Mouse (Mus musculus) urinary bladder, postnatal 10 days (tissue): Measurements from ENCODE around the gene Ndufab1.

Experiments used
- DNase-seq: peaks from one replicate; pipeline ENCODE4 v3.0.0; 2022; ENCODE audit warnings: low spot score

The Ndufab1 gene

GRCm38 (mm10) chr7:122067517-122068381, 33.9 kb downstream of the Ndufab1 start:
- DNase-seq, result no peak

DNA sequence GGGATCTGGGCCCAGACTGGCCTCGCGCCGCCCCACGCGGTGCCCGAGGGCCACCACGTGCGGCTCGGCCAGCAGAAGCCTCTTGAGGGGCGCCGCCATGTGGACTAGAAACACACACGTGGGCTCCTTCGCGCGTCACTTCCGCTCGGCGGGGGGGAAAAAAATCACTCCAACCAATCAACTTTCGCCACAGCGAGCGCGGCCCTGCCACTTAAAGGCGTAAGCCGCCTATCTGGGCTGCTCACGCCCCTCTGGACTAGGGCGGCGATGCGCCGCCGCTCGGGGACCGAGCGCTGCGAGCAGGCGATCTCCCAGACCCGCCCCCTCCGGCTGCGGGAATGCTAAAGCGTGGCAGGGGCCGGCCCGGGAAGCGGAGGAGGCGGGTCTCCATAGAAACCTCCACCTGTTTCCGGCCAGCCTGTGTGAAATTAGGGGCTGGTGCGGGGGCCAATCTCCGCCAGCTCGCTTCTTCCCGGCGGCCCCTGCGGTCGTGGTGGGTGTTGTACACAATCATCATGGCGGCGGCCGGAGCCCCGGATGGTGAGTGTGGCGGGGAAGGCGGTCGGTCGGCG, 34.7 kb downstream of the Ndufab1 start, which contains the start of the genes Ubfd1 and Ears2:
Ubfd1 (plus strand) TSS at position 231 of the 572 bp plus-strand sequence.
Ears2 (minus strand) TSS at position 319 of the 572 bp plus-strand sequence.
- DNase-seq, result peak; percentile 81

- no peak for DNase-seq
Observed at GRCm38 (mm10) chr7:122066102-122066944, 35.4 kb downstream of the Ndufab1 start.

GRCm38 (mm10) chr7:122065656-122066055, 36.0 kb downstream of the Ndufab1 start:
- no peak for DNase-seq

- no peak for DNase-seq
Observed at GRCm38 (mm10) chr7:122056633-122057032, 45.1 kb downstream of the Ndufab1 start.

DNA sequence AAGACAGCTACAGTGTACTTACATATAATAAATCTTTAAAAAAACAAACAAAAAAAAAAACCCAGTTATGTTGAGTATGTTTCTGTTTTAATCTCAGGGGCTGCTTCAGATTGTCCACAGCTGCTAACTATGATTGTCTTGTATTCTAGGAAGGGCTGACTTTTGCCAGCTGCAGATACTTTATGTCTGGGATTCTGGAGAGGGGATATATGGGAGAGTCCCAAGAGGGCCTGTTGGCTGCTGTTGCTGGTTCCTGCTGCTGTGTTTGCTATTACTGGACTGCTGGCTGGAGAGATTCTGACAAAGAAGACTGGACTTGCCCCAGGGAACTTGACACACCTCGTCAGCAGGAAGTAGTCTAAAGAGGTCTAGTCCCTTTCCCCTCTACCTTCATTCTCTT, 50.9 kb downstream of the Ndufab1 start:
- no peak for DNase-seq

DNA sequence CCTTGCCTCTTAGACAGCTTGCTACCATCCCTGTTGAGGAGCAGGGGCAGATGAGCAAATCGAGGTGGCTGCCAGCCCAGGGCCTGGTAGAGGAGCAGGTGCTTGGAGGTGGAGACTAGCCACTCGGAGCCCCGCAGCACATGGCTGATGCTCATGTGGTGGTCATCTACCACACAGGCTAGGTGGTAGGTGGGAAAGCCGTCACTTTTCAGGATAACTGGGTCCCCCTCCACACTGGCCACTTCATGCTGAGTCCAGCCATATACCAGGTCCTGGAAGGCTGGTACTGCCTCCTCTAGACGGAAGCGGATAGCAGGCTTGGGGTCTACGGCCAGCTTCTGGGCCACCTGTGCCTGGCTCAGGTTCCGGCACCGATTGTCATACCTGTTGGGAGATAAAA, 53.5 kb downstream of the Ndufab1 start:
- no peak for DNase-seq

DNA sequence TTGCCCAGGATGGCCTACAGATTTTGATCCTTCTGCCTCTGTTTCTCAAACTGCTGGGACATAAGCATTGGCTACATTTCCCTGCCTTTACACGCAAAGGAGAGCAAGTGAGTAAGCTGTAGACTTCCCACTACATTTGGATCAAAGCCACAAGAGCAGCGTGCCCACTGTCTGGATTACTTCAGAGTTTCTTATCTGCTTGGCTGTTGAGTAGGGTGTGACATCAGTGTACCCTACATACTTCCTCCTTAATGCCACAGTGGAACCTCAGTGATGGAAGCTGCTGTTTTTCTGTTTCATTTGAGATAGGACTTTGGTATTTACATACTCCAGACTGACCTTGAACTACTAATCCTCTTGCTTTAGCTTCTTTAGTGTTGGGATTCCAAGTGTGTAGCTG, 54.9 kb downstream of the Ndufab1 start:
- DNase-seq, result no peak

DNA sequence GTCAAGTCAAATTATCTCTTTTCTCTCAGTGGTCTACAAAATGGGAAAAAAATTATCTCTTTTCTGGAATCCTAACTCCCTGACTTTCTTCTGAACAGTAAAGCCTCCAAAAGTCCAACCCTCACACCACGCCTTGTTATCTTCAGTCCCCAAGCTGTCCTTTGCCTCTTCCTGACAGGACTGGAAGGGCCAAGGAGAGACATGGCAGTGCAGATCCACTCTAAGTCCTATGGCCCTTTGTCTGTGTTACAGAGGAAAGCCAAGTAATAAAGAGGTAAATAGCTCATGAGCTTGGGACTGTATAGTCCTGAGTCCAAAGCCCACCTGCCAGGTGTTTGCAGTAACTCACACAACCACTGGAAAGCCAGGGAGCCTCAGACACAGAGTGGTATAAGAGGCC, 56.0 kb downstream of the Ndufab1 start:
- DNase-seq, result no peak

- no peak for DNase-seq
Observed at GRCm38 (mm10) chr7:122045181-122045634, 56.5 kb downstream of the Ndufab1 start.

- no peak for DNase-seq
Observed at GRCm38 (mm10) chr7:122044106-122044505, 57.6 kb downstream of the Ndufab1 start.
